Mouse (Mus musculus): Measurements from ENCODE around the gene B9d1. TPM values are rescaled to one million over a fixed set of nuclear protein-coding genes. Genes with fewer than 3 reads are reported as not detected.

Gene B9d1
- polyA plus RNA-seq, 1 experiment from 2014 or later, result 100 TPM

DNA sequence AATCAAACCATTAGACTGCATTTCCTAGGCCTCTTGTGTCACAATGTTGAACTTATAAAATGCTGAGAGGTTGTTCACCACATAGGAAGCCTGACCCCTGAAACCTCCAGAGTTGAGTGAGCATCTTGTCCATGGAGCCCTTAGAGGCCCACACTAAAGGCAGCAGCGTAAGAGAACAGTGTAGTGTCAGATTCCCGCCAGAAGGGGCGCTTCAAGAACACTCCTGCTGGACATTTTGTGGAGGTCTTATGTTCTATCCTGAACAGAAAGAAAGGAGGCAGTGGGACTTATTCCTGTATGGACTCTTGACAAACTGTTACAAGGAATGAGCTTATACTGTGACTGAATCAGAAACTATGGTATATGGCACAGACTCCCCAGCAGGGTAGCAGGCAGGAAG, 10.0 kb downstream of the B9d1 start:
- ATAC-seq (no peak), DNase-seq (ENCODE audit: low read depth, low spot score) (no peak)
- POLR2A ChIA-PET, result interaction anchor here (0.5 to 0.8 kb wide), 2 partner anchors 38 to 92 kb away, joined by 3 read pairs; no protein-coding TSS in a partner anchor
- in situ Hi-C loops (cut with MboI; ENCODE audit: low pct_unique_long_range_greater_than_20kb), result no loop called here
- peak; percentile 65 for TF ChIP-seq CTCF (IDR thresholded peaks at IDR 0.05)
- CTCF ChIA-PET, result interaction anchor here (0.7 to 2.4 kb wide), 5 partner anchors 9 to 114 kb away, joined by 3 to 12 read pairs (median 3); partner anchors contain the start of gene B9d1
- H3K27me3 ChIP-seq, result no peaks in the 10 kb centered on the region

DNA sequence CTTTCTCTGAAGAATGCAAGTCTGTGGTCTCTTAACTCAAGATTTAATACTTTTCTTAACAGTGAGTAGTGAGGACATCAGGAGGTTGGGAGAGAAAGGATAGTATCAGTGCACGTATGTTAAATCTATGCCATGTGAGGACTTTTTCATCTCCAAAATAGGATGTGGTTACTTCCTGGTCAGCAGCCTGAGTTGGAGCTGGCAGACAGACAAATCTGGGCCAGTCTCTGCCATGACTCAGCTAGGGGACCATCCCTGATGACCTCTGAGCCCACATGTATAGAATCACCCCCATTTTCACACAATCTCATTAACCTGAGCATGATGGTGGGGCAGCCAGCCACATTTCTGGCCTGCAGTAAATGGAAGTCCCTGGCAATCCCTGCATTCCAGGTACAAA, 13.0 kb downstream of the B9d1 start:
- ATAC-seq, result no peak
- DNase-seq (ENCODE audit: low read depth, low spot score), result no peak

DNA sequence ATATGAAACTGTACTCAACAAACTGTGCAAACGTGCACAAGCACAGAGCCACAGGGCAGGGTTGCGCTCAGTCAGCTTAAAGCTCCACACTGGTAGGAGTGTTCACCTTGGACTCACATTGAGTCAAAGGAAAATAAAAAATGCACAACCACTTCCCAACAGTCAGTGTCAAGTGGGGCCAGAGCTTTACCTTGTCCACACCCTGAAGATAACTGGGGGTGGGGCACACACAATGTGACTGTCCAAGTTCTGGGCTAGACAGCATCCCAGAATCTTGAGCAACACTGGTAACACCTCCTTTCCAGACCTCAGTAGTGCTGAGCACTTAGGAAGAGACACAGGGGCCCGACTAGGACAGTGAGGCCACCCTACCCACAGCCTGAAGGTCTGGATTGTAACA, 13.9 kb downstream of the B9d1 start:
- POLR2A ChIA-PET, result interaction anchor here (1.5 kb wide), 1 partner anchor 9 kb away, joined by 5 read pairs; no protein-coding TSS in a partner anchor
- DNase-seq (ENCODE audit: low read depth, low spot score) (no peak), ATAC-seq (no peak)
- no peaks in the 10 kb centered on the region for H3K27me3 ChIP-seq
- no peak for TF ChIP-seq CTCF (IDR thresholded peaks at IDR 0.05)
- in situ Hi-C loops (cut with MboI; ENCODE audit: low pct_unique_long_range_greater_than_20kb), result no loop called here
- CTCF ChIA-PET, result no interaction called here

More for the DNA sequence above, 13.0 kb downstream of the B9d1 start:
- POLR2A ChIA-PET, result no interaction called here
- in situ Hi-C loops (cut with MboI; ENCODE audit: low pct_unique_long_range_greater_than_20kb), result no loop called here
- CTCF ChIA-PET, result no interaction called here
- no peak for TF ChIP-seq CTCF (IDR thresholded peaks at IDR 0.05)
- no peaks in the 10 kb centered on the region for H3K27me3 ChIP-seq

DNA sequence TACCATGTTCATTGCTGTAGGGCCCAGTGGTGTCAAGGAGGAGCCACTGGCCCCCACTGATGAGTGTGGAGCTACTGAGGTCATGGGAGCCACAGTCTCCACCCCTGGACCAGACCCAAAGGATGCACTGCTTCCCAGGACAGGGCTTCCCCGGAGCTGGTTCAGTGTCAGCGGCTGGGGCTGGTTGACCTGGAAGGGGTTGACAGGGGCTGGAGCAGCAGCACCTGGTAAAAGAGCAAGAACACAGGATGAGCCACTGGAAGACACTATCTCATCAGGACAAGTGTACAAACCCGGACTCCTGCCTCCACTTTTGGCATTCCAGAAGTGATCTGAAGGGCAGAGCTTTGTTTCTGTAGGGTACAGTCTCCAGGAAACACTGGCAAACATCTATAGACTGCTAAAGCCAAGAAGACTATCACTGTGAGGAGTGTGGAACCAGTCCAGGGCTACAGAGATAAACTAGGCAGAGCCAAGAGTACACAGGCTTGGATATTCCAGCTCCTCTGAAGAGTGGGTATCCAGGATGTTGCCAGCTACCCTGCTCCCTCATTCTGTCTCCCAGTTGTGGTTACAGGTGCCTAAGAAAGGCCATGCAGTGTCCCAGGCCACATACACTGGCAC, 14.7 kb downstream of the B9d1 start:
- TF ChIP-seq CTCF (IDR thresholded peaks at IDR 0.05), result no peak
- in situ Hi-C loops (cut with MboI; ENCODE audit: low pct_unique_long_range_greater_than_20kb), result no loop called here
- POLR2A ChIA-PET, result interaction anchor here (1.5 kb wide), 1 partner anchor 9 kb away, joined by 5 read pairs; no protein-coding TSS in a partner anchor
- no peaks in the 10 kb centered on the region for H3K27me3 ChIP-seq
- ATAC-seq (no peak), DNase-seq (ENCODE audit: low read depth, low spot score) (no peak)
- CTCF ChIA-PET, result interaction anchor here (1.1 to 1.8 kb wide), 4 partner anchors 14 to 102 kb away, joined by 4 to 5 read pairs (median 4); partner anchors contain the start of gene B9d1

DNA sequence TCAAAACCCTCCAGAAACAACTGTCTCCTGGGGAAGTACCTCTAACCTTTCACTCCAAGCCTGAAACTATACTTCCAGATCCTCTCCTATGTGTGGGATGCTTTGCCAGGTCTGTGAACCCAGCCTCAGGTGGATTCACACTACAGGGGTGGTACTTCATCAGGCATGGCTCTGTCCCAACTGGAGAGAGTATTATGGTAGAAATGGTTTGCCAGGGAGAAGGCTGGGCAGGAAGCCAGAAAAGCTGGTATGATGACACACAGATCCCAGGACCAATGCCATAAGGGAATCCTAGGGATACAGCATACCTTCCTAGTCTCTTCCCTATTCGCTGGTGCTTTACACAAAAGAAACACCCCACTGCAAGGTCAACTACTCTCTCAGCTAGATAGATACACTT, 21.9 kb downstream of the B9d1 start:
- POLR2A ChIA-PET, result no interaction called here
- H3K27me3 ChIP-seq, result no peaks in the 10 kb centered on the region
- no peak for TF ChIP-seq CTCF (IDR thresholded peaks at IDR 0.05)
- in situ Hi-C loops (cut with MboI; ENCODE audit: low pct_unique_long_range_greater_than_20kb), result no loop called here
- no peak for DNase-seq (ENCODE audit: low read depth, low spot score)
- CTCF ChIA-PET, result interaction anchor here (1.5 kb wide), 1 partner anchor 8 kb away, joined by 6 read pairs; no protein-coding TSS in a partner anchor
- no peak for ATAC-seq

DNA sequence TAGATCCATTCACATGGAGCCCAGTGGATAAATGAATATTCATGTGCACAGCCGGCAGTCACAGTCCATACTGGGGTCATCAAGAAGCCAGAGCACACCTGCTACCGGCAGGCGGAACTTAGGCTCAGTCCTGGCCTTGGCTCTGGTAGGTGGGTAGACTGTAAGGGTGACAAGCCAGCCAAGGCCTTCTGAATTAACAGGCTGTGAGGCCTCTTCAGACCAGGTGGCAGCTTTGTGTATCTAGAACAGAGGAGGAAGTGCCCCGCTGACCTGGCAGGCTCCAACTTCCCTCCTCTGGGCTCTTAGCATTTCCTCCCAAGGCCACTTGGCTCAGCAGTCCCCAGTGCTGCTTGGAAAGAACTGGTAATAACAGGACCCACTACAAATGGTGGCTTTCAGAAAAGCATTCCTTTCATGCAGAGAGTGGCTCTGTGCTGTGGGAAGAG, 24.3 kb downstream of the B9d1 start:
- no peak for TF ChIP-seq CTCF (IDR thresholded peaks at IDR 0.05)
- in situ Hi-C loops (cut with MboI; ENCODE audit: low pct_unique_long_range_greater_than_20kb), result no loop called here
- no peaks in the 10 kb centered on the region for H3K27me3 ChIP-seq
- POLR2A ChIA-PET, result no interaction called here
- CTCF ChIA-PET, result interaction anchor here (1.4 to 2.1 kb wide), 2 partner anchors 12 to 16 kb away, joined by 4 to 5 read pairs; no protein-coding TSS in a partner anchor
- ATAC-seq (no peak), DNase-seq (ENCODE audit: low read depth, low spot score) (no peak)

DNA sequence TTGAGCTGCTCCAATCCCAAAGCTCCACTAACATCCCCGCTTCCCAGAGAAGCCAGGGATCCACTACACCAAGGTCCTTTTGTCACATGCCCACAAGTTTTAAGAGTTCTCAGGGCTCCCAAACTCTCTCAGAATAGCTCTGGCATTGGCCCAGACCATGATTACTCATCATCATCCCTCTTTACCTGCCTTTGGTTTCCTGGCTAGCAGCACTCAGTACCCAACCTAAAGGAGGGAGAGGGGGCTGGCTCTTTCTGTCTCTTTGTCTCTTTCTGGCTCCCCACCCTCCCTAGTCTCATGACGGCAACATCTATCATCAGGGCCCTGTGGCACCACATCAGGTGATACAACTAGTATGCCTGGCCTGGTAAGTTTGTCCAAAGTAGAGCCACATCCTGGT, 27.9 kb downstream of the B9d1 start:
- CTCF ChIA-PET, result interaction anchor here (1.5 to 1.8 kb wide), 3 partner anchors 9 to 12 kb away, joined by 3 to 6 read pairs (median 5); no protein-coding TSS in a partner anchor
- POLR2A ChIA-PET, result interaction anchor here (1.1 kb wide), 1 partner anchor 11 kb away, joined by 4 read pairs; no protein-coding TSS in a partner anchor
- in situ Hi-C loops (cut with MboI; ENCODE audit: low pct_unique_long_range_greater_than_20kb), result no loop called here
- no peaks in the 10 kb centered on the region for H3K27me3 ChIP-seq
- DNase-seq (ENCODE audit: low read depth, low spot score), result no peak
- no peak for ATAC-seq
- TF ChIP-seq CTCF (IDR thresholded peaks at IDR 0.05), result no peak

DNA sequence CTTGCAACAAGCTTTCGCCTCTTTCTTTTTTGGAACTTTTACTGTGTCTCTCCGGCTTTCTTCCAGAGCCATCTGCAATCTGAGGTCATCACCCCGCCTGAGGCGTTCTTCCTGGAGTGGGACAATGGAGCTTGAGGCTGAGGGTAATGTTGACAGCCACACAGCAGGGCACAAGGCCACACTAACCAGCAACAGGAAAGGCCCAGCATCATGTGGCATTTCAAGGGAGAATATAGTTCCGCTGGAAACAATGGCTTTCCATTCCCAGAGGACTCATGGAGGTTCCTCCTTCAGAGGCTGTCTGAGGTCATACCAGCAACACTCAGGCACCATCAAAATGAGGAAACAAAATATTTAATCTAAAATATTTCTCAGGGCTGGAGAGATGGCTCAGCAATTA, 28.6 kb downstream of the B9d1 start:
- CTCF ChIA-PET, result interaction anchor here (2.3 kb wide), 1 partner anchor 8 kb away, joined by 6 read pairs; no protein-coding TSS in a partner anchor
- DNase-seq (ENCODE audit: low read depth, low spot score) (no peak), ATAC-seq (no peak)
- in situ Hi-C loops (cut with MboI; ENCODE audit: low pct_unique_long_range_greater_than_20kb), result no loop called here
- POLR2A ChIA-PET, result no interaction called here
- TF ChIP-seq CTCF (IDR thresholded peaks at IDR 0.05), result no peak
- no peaks in the 10 kb centered on the region for H3K27me3 ChIP-seq

DNA sequence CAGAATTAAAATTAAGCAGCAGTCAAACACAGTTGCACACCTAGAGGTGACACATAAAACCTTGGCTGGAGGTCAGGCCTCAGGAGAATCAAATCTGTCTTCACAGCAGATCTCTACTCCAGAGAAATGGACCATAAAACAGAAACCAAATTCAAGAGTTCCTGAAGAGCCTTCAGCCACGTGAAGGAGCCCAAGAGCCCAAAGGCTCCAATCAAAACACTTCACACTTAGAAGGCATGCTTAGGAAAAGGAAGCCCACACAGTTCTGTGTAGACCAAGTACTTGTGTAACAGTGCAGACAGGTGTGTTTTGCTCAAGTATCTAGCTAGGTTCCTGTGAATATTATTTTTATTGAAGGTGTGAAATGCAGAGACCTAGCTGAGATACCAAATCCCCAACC, 30.6 kb downstream of the B9d1 start:
- ChIA-PET POLR2A (interaction anchor here (1.0 kb wide), 1 partner anchor 15 kb away, joined by 3 read pairs; no protein-coding TSS in a partner anchor), CTCF (interaction anchor here (1.1 to 2.3 kb wide), 4 partner anchors 9 to 20 kb away, joined by 3 to 6 read pairs (median 4); no protein-coding TSS in a partner anchor)
- in situ Hi-C loops (cut with MboI; ENCODE audit: low pct_unique_long_range_greater_than_20kb), result no loop called here
- no peak for TF ChIP-seq CTCF (IDR thresholded peaks at IDR 0.05)
- H3K27me3 ChIP-seq, result no peaks in the 10 kb centered on the region
- ATAC-seq (no peak), DNase-seq (ENCODE audit: low read depth, low spot score) (no peak)

DNA sequence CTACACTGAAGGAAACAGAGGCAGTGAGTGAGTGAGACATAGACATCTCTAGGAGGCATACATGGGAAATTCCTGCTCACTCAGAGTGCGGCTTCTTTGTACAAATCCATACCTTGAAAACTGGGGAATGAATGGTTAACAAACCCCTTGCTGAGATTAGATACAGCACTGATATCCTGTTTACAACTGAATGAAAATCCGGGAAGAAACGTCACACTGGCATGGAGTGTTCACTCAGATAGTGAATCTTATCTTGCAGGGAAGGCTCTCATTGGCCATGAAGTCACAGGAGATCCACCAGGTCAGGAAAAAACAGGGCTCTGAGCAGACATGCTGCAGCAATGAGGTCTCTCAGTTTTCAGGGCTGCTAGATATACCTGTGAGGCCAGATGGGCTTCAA, 32.0 kb downstream of the B9d1 start:
- in situ Hi-C loops (cut with MboI; ENCODE audit: low pct_unique_long_range_greater_than_20kb), result no loop called here
- H3K27me3 ChIP-seq, result no peaks in the 10 kb centered on the region
- CTCF ChIA-PET, result no interaction called here
- POLR2A ChIA-PET, result no interaction called here
- no peak for ATAC-seq
- DNase-seq (ENCODE audit: low read depth, low spot score), result no peak
- no peak for TF ChIP-seq CTCF (IDR thresholded peaks at IDR 0.05)

DNA sequence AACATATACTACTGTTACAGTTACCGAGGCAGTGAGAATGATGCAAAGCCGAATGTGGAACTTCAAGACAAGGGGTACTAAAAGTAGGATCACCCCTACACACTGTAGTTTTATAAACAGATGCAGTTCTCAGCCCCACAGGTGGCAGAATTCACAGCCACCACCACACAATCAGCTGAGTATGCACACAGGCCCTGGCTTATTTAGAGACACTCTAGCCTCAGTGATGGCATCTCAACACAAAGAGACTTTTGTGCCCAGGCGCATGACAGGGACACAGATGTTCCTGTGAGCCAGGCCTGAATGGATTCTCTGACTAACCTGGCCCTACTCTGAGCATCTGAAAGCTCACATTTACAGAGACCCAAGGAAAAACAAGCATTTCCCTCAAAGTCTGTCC, 32.4 kb downstream of the B9d1 start:
- in situ Hi-C loops (cut with MboI; ENCODE audit: low pct_unique_long_range_greater_than_20kb), result no loop called here
- TF ChIP-seq CTCF (IDR thresholded peaks at IDR 0.05), result no peak
- ChIA-PET POLR2A (no interaction called here), CTCF (no interaction called here)
- no peak for DNase-seq (ENCODE audit: low read depth, low spot score)
- no peaks in the 10 kb centered on the region for H3K27me3 ChIP-seq
- ATAC-seq, result no peak
